Mouse (Mus musculus): ENCODE measurements at regions not wholly inside any gene's neighbourhood (a gene's known extent, or its start where the extent isn't known, plus 50 kb on each side); places are given as distances from the start of the nearest gene placed in this dataset.

DNA sequence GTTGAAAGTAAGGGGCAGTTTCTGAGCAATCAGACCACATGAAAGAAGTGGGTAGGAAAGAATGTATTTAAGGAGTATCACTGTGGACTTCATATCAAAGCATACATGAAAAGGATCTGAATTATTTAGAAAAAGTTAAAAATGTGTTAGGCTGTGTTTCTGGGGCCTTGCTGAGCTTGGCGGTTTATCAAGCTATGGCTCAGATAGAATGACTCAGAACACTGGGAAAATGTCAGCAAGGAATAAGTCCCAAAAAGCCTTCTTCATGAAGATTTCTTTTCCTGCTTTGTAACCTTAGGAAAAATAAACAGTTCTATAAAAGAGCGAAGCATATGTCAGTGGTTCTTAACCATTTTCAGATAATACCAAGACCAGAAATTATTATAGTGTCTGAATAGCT lies 56.0 kb upstream of the Plxna4 start:
- 92% methylated on average over 2 of the region's 2 CpGs for WGBS
- no peaks in the 10 kb centered on the region for H3K4me1 ChIP-seq (ENCODE audit: control insufficient read depth, insufficient read depth, low read length)

DNA sequence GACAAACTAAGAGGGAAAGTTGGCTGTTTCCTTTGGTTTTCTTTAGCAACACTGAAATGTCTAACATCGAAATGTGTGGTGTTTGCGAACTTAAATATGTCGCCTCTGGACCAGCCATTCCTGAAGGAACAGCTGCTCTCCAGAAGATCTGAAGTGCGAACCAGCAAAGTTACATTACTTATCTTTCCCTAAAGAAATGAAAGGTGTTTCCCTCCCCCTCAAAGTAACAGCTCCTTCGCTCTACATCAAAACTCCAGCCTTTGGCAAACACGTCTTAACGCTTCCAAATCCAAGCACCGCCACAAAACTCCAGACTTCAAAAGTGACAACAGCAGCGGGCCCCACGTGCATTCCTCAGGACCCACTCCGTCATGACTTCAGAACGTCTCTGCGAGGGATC lies 50.9 kb upstream of the Plxna4 start:
- WGBS = 93% methylated on average over 13 of the region's 13 CpGs
- ATAC-seq (ENCODE audit: low read depth) = no peak
- H3K9ac ChIP-seq (replicated peaks; ENCODE audit: low read depth, low read length) = no peak overlapping the region
- no peak overlapping the region for H3K27ac ChIP-seq (ENCODE audit: low read depth, low read length)
- no peaks in the 10 kb centered on the region for H3K4me1 ChIP-seq (ENCODE audit: control insufficient read depth, insufficient read depth, low read length)
- no peaks in the 10 kb centered on the region for H3K9me3 ChIP-seq (ENCODE audit: control insufficient read depth, low read length)
- H3K27me3 ChIP-seq (ENCODE audit: control insufficient read depth, insufficient read depth, low read length) = no peaks in the 10 kb centered on the region
- no peaks in the 10 kb centered on the region for H3K36me3 ChIP-seq (ENCODE audit: control insufficient read depth, insufficient read depth, low read length)
- no peak overlapping the region for H3K4me3 ChIP-seq (ENCODE audit: low read depth, low read length)
- H3K4me2 ChIP-seq (ENCODE audit: low read depth, low read length) = no peak overlapping the region

More for the DNA sequence above, 56.0 kb upstream of the Plxna4 start:
- Histone ChIP-seq H3K4me3 (ENCODE audit: low read depth, low read length) (no peak overlapping the region), H3K9ac (replicated peaks; ENCODE audit: low read depth, low read length) (no peak overlapping the region), H3K36me3 (ENCODE audit: control insufficient read depth, insufficient read depth, low read length) (no peaks in the 10 kb centered on the region), H3K27me3 (ENCODE audit: control insufficient read depth, insufficient read depth, low read length) (no peaks in the 10 kb centered on the region), H3K9me3 (ENCODE audit: control insufficient read depth, low read length) (no peaks in the 10 kb centered on the region), H3K27ac (ENCODE audit: low read depth, low read length) (no peak overlapping the region), H3K4me2 (ENCODE audit: low read depth, low read length) (no peak overlapping the region)
- no peak for ATAC-seq (ENCODE audit: low read depth)
